Mouse (Mus musculus) adrenal gland, postnatal 14 days (tissue): ENCODE data around the gene Apol7a. TPM values are rescaled to one million over a fixed set of nuclear protein-coding genes. Genes with fewer than 3 reads are reported as not detected.
"Not testable (repeated sequence)": the region's sequence is repeated elsewhere in the genome, so short reads cannot be mapped to it uniquely, and the experiment has no call there.

Experiments used
- DNase-seq: peaks from one replicate; pipeline ENCODE4 v3.0.0; 2021; ENCODE audit warnings: mixed read lengths
- long read RNA-seq, 2 experiments: library from polyadenylated mRNA; stranded (forward); transcript quantifications; one replicate each; pipeline ENCODE4 v2.0.0; 2021
- total RNA-seq: library from RNA; stranded (reverse); gene quantifications from 2 replicates; pipeline ENCODE4 v1.2.3, GENCODE M21; 2021

Apol7a gene
- total RNA-seq: 0.41 and 4.8 TPM in 2 replicates
- long read RNA-seq, experiment 1, partial matches to known transcripts: 0 of 1 reads
- long read RNA-seq, experiment 1, other reads (novel, unspliced or antisense): 0 of 1 reads
- long read RNA-seq, experiment 2, partial matches to known transcripts: 0 of 5 reads
- long read RNA-seq, experiment 2, other reads (novel, unspliced or antisense): 1 of 5 reads

- peak; percentile 60 for DNase-seq
Measured at GRCm38 (mm10) chr15:77399027-77399426, at the start of gene Apol7a. Gene Apol7a, minus strand, starts transcription at chr15:77399110.

GRCm38 (mm10) chr15:77447392-77447791, 48.5 kb upstream of the Apol7a start, which contains the start of gene Apol7b:
Gene Apol7b, minus strand, starts transcription at chr15:77447492.
- not testable (repeated sequence) for DNase-seq

GRCm38 (mm10) chr15:77445668-77446067, 46.8 kb upstream of the Apol7a start:
- not testable (repeated sequence) for DNase-seq

- DNase-seq: peak; percentile 5
Measured at GRCm38 (mm10) chr15:77444746-77445145, 45.8 kb upstream of the Apol7a start.

- DNase-seq: not testable (repeated sequence)
Measured at GRCm38 (mm10) chr15:77428690-77429448, 30.0 kb upstream of the Apol7a start.

- peak; percentile 32 for DNase-seq
Measured at GRCm38 (mm10) chr15:77422925-77423324, 24.0 kb upstream of the Apol7a start.

GRCm38 (mm10) chr15:77419657-77420056, 20.7 kb upstream of the Apol7a start:
- DNase-seq: not testable (repeated sequence)

- DNase-seq: not testable (repeated sequence)
Measured at GRCm38 (mm10) chr15:77416655-77417333, 17.9 kb upstream of the Apol7a start.

- not testable (repeated sequence) for DNase-seq
Measured at GRCm38 (mm10) chr15:77415653-77416052, 16.7 kb upstream of the Apol7a start.

- not testable (repeated sequence) for DNase-seq
Measured at GRCm38 (mm10) chr15:77412695-77413094, 13.8 kb upstream of the Apol7a start.

GRCm38 (mm10) chr15:77411035-77411434, 12.1 kb upstream of the Apol7a start, which contains the start of gene Apol9a:
Gene Apol9a, minus strand, starts transcription at chr15:77411135.
- not testable (repeated sequence) for DNase-seq

GRCm38 (mm10) chr15:77406370-77406769, 7.5 kb upstream of the Apol7a start:
- peak; percentile 54 for DNase-seq

GRCm38 (mm10) chr15:77397450-77398132, 1.3 kb downstream of the Apol7a start:
- peak; percentile 30 for DNase-seq

- not testable (repeated sequence) for DNase-seq
Measured at GRCm38 (mm10) chr15:77393832-77394231, 5.1 kb downstream of the Apol7a start.

- no peak for DNase-seq
Measured at GRCm38 (mm10) chr15:77387462-77387861, 11.4 kb downstream of the Apol7a start.

- peak; percentile 76 for DNase-seq
Measured at GRCm38 (mm10) chr15:77384340-77385030, 14.4 kb downstream of the Apol7a start.

GRCm38 (mm10) chr15:77382880-77383279, 16.0 kb downstream of the Apol7a start:
- no peak for DNase-seq

- DNase-seq: no peak
Measured at GRCm38 (mm10) chr15:77382271-77382850, 16.5 kb downstream of the Apol7a start.

- no peak for DNase-seq
Measured at GRCm38 (mm10) chr15:77381481-77381880, 17.4 kb downstream of the Apol7a start.

GRCm38 (mm10) chr15:77379921-77380320, 19.0 kb downstream of the Apol7a start:
- DNase-seq: no peak

- no peak for DNase-seq
Measured at GRCm38 (mm10) chr15:77377419-77377818, 21.5 kb downstream of the Apol7a start.
